Mouse (Mus musculus) liver, embryonic 14.5 days (tissue): ENCODE data around the gene Pik3cd. TPM values are rescaled to one million over a fixed set of nuclear protein-coding genes. Genes with fewer than 3 reads are reported as not detected.

ENCODE experiments used
- ATAC-seq: fragments of 200-750 bp; cut with Nextera tagmentation; 2 replicates; pipeline ENCODE4 v1.8.0; 2017; ENCODE audit warnings: moderate number of reproducible peaks, mild to moderate bottlenecking, moderate library complexity; ENCODE audit not compliant: insufficient read depth
- DNase-seq, 3 experiments: peaks; one replicate each; pipeline ENCODE4 v3.0.0-alpha.2; 2012 to 2013; ENCODE audit warnings: low read depth in 3 of 3, low spot score in 3 of 3
- H3K27ac ChIP-seq: fragments of 300-500 bp; sonication (generic); 2 replicates; pipeline ENCODE4 v1.5.1; 2014; ENCODE audit warnings: moderate library complexity, mild to moderate bottlenecking, control low read depth, inconsistent platforms
- H3K27me3 ChIP-seq: fragments of 300-500 bp; sonication (generic); 2 replicates; pipeline ENCODE4 v1.6.1; 2014; ENCODE audit warnings: mild to moderate bottlenecking, low read length, moderate library complexity; ENCODE audit not compliant: control insufficient read depth, insufficient read depth
- H3K36me3 ChIP-seq: fragments of 300-500 bp; sonication (generic); replicated peaks from 2 replicates; pipeline ENCODE4 v1.6.1; 2014; ENCODE audit warnings: low read depth; ENCODE audit not compliant: control insufficient read depth, insufficient read depth
- H3K4me1 ChIP-seq, 2 experiments: fragments of 200-500 bp in 1 of 2; fragments of 300-500 bp in 1 of 2; sonication (generic) in 1 of 2; replicated peaks; 2 replicates each; pipeline ENCODE4 v1.6.1; 2012 to 2014; ENCODE audit warnings: antibody characterized with exemption in 1 of 2, inconsistent platforms in 1 of 2, low read length in 1 of 2; ENCODE audit not compliant: control insufficient read depth in 2 of 2, insufficient read depth in 2 of 2
- H3K4me2 ChIP-seq: fragments of 300-500 bp; sonication (generic); 2 replicates; pipeline ENCODE4 v1.6.1; 2014; ENCODE audit warnings: low read depth, mild to moderate bottlenecking, control low read depth, moderate library complexity
- H3K4me3 ChIP-seq, 2 experiments: fragments of 200-500 bp in 1 of 2; fragments of 300-500 bp in 1 of 2; sonication (generic) in 1 of 2; 2 replicates each; pipeline ENCODE4 v1.5.1; 2012 to 2014; ENCODE audit warnings: low read depth in 2 of 2, low read length in 2 of 2, mild to moderate bottlenecking in 2 of 2, control low read depth in 1 of 2, inconsistent platforms in 1 of 2, moderate library complexity in 1 of 2; ENCODE audit not compliant: insufficient read depth in 1 of 2
- H3K9ac ChIP-seq: fragments of 300-500 bp; sonication (generic); replicated peaks from 2 replicates; pipeline ENCODE4 v1.6.1; 2014; ENCODE audit warnings: mild to moderate bottlenecking, control low read depth, moderate library complexity
- H3K9me3 ChIP-seq: fragments of 300-500 bp; sonication (generic); 2 replicates; pipeline ENCODE4 v1.6.1; 2016; ENCODE audit warnings: low read length, mixed read lengths; ENCODE audit not compliant: control insufficient read depth
- CTCF ChIP-seq: IDR thresholded peaks from 2 replicates; pipeline ENCODE4 v1.5.1; 2016; ENCODE audit warnings: antibody characterized with exemption, low read depth, control low read depth
- EP300 ChIP-seq: IDR thresholded peaks from 2 replicates; pipeline ENCODE4 v1.6.1; 2016; ENCODE audit warnings: antibody characterized with exemption, low read depth
- WGBS: fragments of 180-500 bp; shearing (Covaris S2); extraction: QIAGEN DNeasy Blood & Tissue Kit; methylation state at CpG from one replicate; pipeline ENCODE4 v1.1.7; 2014; ENCODE audit not compliant: insufficient replicate concordance; 5-methylcytosine and 5-hydroxymethylcytosine counted together
- polyA plus RNA-seq, 2 experiments: library from polyadenylated mRNA; depleted of rRNA in 1 of 2; stranded (reverse) in 1 of 2; unstranded in 1 of 2; fragments of >200 nt; fragmentation: Nextera tagmentation in 1 of 2; extraction: Ambion mirVana in 1 of 2; gene quantifications; 2 replicates each; pipeline versions ENCODE4 v1.2.1 to v1.2.3; 2012 to 2014

The Pik3cd gene
- polyA plus RNA-seq, 2 experiments, result 3.9 to 4.3 TPM

DNA sequence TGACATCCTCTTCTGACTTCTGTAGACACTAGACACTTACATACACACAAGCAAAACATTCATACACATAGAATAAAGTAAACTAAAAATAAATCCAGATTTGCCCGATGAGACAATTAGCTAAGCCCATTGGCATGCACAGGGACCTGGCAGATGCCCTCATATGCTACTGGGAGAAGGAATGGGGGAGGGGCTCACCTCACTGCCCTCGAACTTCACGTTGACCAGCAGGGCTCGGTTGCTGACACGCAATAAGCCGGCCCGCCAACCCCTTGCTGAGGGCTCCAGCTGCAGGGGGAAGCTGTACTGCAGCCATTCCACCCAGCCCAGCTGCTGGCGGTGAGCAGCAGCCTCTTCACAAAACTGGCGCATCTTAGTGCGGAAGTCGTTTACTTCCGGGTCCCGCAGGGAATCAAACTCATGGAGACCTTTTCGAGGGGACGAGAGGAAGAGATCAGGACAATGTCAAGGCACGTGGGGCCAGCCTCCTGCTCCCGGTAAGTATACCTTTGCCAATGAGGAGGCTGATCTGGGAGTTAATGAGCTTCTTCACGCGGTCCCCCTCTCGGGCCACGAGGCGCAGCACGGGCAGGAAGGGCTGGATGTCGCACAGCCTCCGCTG, 42.8 kb downstream of the Pik3cd start:
- H3K4me3 ChIP-seq, result no peak overlapping the region
- DNase-seq (no peak), ATAC-seq (no peak)
- 72% methylated on average over 25 of the region's 25 CpGs for WGBS
- no peak for TF ChIP-seq CTCF
- TF ChIP-seq EP300, result no peak
- H3K36me3 ChIP-seq, result no peaks in the 10 kb centered on the region
- no peak overlapping the region for H3K27ac ChIP-seq
- H3K4me1 ChIP-seq, result peaks cover 0 to 21% of the 10 kb centered on the region in 2 experiments; a peak in 2 of 4 replicates
- H3K27me3 ChIP-seq, result no peaks in the 10 kb centered on the region
- no peak overlapping the region for H3K9ac ChIP-seq
- H3K4me2 ChIP-seq, result no peak overlapping the region
- H3K9me3 ChIP-seq, result no peaks in the 10 kb centered on the region

DNA sequence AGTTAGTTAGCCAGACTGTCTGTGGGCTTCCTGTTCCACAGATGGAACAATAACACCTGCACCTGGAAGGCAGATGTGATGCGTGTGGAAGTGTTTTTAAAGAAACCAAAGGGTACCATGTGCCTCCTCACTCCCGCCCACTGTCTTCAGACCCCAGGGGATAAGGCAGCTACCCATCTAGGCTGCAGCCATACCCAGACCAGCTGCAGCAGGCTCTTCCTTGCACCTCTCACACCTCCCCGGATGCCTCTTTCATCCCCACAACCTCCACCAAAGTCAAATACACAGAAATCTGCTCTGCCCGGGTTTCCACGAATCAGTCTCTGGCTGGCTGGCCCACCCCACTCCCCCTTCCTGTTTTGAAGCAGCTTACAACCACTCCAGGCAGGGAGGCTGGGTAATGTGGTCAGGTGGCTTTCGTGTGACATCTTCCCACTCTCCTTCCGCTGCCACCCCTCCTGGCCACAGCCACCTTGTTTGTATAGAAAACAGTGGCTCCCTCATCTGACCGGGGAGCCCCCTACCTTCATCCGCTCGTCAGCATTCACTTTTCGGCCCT, 44.4 kb downstream of the Pik3cd start:
- H3K27me3 ChIP-seq, result no peaks in the 10 kb centered on the region
- H3K4me2 ChIP-seq, result no peak overlapping the region
- no peaks in the 10 kb centered on the region for H3K36me3 ChIP-seq
- 37% methylated on average over 11 of the region's 11 CpGs for WGBS
- no peak overlapping the region for H3K27ac ChIP-seq
- DNase-seq (no peak), ATAC-seq (no peak)
- H3K4me3 ChIP-seq, result no peak overlapping the region
- H3K9me3 ChIP-seq, result no peaks in the 10 kb centered on the region
- H3K9ac ChIP-seq, result no peak overlapping the region
- TF ChIP-seq EP300 (no peak), CTCF (no peak)
- H3K4me1 ChIP-seq, result peaks cover 0 to 11% of the 10 kb centered on the region in 2 experiments; a peak in 2 of 4 replicates

DNA sequence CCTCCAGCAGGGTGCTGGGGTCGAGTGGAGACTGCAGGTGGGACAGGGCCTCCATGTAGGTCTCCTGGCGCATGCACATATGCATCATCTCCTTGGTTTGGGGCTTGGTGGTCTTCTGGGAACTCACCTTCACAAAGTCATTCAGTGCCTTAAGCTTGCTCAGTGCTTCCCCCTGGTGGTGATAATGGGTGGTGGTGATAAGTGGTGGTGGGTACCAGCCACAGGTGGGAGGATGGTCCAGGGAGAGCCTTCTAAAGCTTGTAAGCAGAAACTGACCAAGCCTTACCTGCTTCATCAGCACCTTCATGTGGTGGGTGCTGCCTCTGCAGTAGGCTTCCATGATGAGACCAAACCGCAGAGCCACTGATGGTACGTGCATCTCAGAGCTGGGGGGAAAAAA, 48.1 kb downstream of the Pik3cd start:
- Histone ChIP-seq H3K27me3 (no peaks in the 10 kb centered on the region), H3K9ac (no peak overlapping the region), H3K4me1 (0 out of 4 replicates have a peak, but pooled peaks cover 0 to 2% of the 10 kb centered on the region in 2 experiments), H3K9me3 (no peaks in the 10 kb centered on the region), H3K4me3 (no peak overlapping the region), H3K4me2 (no peak overlapping the region), H3K36me3 (no peaks in the 10 kb centered on the region), H3K27ac (no peak overlapping the region)
- ATAC-seq (no peak), DNase-seq (no peak)
- 76% methylated on average over 4 of the region's 4 CpGs for WGBS
- TF ChIP-seq EP300 (no peak), CTCF (peak; percentile 94)

DNA sequence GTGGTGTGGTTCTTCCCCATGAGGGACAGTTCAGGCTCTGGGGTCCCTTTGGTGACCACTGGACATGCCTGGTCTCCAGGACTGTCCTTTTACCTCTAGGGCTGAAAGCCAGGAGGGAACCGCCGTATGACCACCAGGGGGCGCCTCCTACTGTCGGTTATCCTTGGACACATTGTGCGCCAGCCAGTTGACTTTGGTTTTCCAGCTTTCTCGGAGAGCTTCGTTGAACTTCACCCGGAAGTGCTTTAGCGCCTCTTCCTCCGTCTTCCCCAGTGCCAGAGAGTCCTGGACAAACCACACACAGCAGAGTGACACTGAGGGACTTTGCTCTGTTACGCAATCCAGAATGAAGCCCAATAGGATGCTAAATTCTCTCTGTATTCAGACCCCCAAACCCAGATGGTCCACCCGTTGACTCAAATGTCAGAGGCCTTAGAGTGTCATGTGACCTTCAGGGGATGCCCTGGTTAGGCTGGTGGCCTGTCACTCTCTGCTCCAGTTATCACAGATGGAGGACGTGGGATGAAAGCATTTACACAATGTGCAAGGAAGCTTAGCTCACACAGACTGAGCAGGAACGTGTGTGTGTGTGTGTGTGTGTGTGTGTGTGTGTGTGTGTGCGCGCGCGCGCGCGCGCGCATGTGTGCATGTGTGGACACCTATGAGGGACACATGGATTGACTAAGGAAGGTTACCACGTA, 51.7 kb downstream of the Pik3cd start:
- H3K9ac ChIP-seq, result no peak overlapping the region
- no peaks in the 10 kb centered on the region for H3K27me3 ChIP-seq
- ATAC-seq (no peak), DNase-seq (peak in 1 of 3 experiments; percentile 13)
- no peak overlapping the region for H3K4me2 ChIP-seq
- no peak overlapping the region for H3K4me3 ChIP-seq
- H3K27ac ChIP-seq, result no peak overlapping the region
- WGBS, result 59% methylated on average over 24 of the region's 24 CpGs
- no peak for TF ChIP-seq EP300
- TF ChIP-seq CTCF, result peak; percentile 90
- 0 out of 4 replicates have a peak, but pooled peaks cover 0 to 2% of the 10 kb centered on the region in 2 experiments for H3K4me1 ChIP-seq
- no peaks in the 10 kb centered on the region for H3K9me3 ChIP-seq
- no peaks in the 10 kb centered on the region for H3K36me3 ChIP-seq
